Mouse (Mus musculus): ENCODE measurements at regions not wholly inside any gene's neighbourhood (a gene's known extent, or its start where the extent isn't known, plus 50 kb on each side); places are given as distances from the start of the nearest gene placed in this dataset.

GRCm38 (mm10) chr13:119145713-119146112, 282.7 kb upstream of the Paip1 start:
- TF ChIP-seq ETS1 (conservative IDR thresholded peaks at IDR 0.05; ENCODE audit: low read depth, low read length), result peak; percentile 60; the same call in 1 of the 2 replicates
- no peak for TF ChIP-seq POLR2A (IDR thresholded peaks at IDR 0.05; ENCODE audit: low read depth, low read length)
- no peak for TF ChIP-seq CTCF (conservative IDR thresholded peaks at IDR 0.05 in 1 of 2, IDR thresholded peaks at IDR 0.05 in 1 of 2; ENCODE audit: low read depth in 2 of 2, low read length in 2 of 2)
- peak; percentile 92 for TF ChIP-seq BHLHE40 (IDR thresholded peaks at IDR 0.05; ENCODE audit: low read depth, low read length)
- TF ChIP-seq GABPA (IDR thresholded peaks at IDR 0.05; ENCODE audit: insufficient replicate concordance, low read depth, low read length), result no peak
- TF ChIP-seq JUND (conservative IDR thresholded peaks at IDR 0.05; ENCODE audit: low read depth, low read length), result peak; percentile 79
- TF ChIP-seq RCOR1 (conservative IDR thresholded peaks at IDR 0.05; ENCODE audit: low read depth, low read length), result no peak
- peak; percentile 85 for TF ChIP-seq JUN (IDR thresholded peaks at IDR 0.05; ENCODE audit: insufficient read depth, low read depth, low read length)
- TF ChIP-seq ZC3H11A (IDR thresholded peaks at IDR 0.05; ENCODE audit: low read depth, low read length), result no peak
- peak; percentile 49; the same call in 1 of the 2 replicates for TF ChIP-seq EP300 (IDR thresholded peaks at IDR 0.05; ENCODE audit: low read length)
